Mouse (Mus musculus): ENCODE data around the gene Capn5.

The Capn5 gene

DNA sequence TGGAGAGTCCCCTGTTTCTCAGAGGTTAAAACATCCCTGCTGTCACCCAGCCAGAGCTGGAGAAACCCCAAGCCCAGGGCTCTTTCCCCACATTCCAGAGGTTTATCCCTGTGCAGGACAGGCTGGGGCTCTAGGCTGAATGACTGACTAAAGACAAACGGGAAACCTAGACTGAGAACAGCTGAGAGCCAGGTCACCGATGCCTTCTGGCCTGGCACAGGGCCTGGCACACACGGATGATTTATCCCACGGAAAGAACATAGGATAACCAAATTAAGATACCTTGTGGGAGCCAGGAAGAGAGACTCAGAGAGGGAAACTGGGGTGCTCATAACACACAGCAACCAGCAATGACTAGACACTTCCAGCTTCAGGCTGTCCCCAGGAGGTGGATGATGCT is 68.3 kb downstream of the Capn5 start:
- DNase-seq (ENCODE audit: low spot score in 2 of 2): no peak

DNA sequence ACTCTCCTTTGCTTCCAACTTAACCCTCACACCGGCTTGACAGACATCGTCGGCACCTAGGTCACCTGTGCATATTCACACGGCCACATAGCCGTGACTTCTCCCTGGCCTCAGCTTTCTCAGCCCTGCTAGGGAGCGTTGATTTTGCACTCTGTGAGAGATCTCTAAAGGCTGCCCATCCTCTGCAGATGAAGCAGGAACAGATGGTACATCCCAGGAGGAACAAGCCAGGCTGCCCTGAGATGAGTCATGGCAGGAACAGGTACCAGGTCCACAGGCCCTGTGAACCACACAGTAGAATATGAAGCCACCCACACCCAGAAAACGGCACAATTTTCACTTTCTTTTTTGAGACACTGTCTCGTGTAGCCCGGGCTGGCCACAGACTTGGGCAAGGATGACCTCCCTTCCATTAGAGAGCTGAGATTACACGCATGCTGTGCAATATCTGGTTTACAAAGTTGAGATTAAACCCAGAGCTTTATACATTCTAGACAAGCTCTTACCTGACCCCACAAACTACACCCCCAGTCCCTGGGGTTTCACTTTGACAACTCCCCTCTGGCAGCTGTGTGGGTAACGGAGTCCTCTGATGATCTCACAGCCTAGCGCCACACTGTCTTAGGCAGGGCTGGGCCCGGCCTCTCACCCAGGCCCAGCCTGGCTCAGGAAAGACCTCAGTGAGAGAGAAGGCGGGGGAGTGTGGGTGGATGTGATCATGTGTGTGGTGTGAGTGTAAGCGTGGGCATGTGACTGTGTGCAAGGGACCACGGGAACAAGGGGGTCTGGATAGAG is 69.2 kb downstream of the Capn5 start:
- peak; percentile 64 to 69 for DNase-seq (ENCODE audit: low spot score in 2 of 2)

DNA sequence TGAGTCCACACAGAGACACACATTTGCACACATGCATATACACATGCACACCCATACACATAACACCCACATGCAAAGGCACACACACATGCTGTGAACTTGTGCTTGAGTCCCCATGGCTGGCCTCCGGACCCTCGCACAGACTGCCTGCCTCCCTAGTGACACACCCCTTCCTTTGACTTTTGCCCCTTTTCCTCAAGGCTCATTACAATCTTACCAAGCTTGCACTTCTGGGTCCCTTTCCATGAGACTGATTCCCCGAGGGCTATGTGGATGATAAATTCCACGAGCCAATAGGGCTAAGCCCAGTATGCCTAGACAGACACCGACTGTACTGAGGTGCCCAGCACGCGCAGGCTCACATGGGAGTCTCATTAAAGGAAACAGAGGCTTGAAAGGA is 71.8 kb downstream of the Capn5 start:
- DNase-seq (ENCODE audit: low spot score in 2 of 2): no peak

DNA sequence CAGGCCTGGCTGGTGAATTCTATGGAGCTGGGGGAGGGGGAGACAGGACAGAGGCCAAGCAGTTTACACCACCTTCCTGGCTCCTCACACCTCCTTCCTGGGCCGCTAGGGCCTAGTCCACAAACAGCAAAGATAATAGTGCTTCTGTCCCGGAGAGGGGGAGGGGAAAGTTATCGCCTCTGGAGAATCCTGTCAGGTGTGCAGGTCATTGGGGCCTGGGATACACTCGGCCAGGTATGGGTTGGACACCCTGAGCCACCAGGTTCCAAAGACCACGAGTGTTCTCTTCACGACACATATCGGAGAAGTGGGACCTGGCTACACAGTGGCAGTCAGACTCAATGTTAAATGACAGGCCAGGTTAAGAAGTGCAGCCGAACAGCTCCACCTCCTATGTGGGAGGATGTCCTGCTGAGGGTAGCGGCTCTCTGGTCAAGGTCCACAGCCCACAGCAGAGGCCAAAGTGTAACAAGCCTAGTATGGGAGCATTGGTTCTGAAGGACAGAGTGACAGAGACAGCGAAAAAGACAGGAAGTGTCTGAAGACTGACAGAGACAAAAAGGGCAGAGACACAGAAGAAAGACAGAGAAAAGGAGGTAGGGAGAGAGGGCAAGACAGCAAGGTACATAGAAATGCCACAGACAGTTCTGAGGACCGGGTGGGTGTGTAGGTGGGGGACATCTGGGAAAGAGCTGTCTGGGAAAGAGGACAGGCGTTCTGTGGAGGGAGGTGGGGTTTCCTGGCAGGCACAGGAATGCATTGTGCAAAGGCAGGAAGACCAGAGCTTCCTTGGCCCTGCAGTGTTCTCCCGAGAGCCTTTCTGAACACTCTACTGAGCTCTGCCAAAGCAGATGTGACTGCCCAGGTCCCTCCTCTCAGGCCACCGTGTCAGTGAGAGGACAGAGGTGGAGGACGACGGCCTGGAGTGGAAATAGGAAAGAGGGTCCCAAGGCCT is 73.3 kb downstream of the Capn5 start:
- no peak for DNase-seq (ENCODE audit: low spot score in 2 of 2)

DNA sequence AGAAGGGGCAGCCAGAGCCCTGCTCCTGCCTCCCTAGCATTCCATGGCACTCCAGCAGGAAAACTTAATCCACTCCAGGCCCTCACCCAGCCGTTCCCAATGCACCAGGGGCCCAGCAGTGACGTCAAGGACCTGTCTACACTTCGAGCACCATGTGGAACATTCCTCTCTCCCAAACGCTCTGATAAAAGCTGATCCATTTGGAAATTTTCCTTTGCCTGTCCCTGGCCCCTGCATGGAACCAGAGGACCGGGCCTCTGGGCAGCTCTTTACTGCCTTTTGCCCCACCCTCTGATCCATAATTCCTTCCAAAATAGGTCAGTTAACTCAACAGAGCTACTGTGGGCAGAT is 74.2 kb downstream of the Capn5 start:
- no peak for DNase-seq (ENCODE audit: low spot score in 2 of 2)

DNA sequence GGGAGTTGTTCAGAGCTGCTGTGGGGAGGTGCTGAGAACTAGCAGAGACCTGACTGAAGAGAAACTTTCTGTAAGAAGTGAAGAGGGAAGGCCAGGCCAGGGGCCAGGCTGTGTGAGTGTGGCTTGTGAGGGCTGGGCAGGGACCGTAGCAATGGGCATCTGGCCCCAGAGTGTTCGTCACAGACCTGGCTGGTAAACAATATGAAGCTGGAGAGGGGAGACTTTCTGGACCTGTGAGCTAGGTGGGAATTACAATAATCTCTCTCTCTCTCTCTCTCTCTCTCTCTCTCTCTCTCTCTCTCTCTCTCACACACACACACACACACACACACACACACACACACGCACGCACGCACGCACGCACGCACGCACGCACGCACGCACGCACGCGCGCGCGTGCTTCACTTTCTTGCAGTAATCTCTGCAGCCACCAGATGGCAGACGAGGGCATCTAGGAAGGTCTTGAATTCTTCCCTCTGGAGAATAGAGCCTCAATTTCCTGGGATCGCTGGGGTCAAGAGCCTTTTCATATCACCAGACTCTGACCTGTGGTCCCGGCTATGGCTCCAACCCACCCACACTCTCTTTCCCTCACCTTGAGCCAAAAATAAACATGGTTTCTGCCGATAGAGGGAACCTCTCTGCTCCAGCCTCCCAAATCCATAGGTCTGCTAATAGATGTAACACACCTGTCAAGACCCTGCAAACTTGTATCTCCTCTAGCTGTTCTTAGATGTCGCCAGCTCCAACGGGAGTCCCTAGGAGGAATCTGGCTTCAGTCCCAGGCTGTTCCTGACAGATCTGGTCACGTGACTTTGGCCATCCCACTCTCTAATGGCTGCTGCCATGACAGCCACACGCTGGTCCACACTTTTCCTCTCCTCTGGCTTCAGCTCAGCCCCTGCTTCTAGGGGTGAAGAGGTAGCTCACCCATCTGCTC is 74.8 kb downstream of the Capn5 start:
- DNase-seq (ENCODE audit: low spot score in 2 of 2): peak; percentile 58 to 70

DNA sequence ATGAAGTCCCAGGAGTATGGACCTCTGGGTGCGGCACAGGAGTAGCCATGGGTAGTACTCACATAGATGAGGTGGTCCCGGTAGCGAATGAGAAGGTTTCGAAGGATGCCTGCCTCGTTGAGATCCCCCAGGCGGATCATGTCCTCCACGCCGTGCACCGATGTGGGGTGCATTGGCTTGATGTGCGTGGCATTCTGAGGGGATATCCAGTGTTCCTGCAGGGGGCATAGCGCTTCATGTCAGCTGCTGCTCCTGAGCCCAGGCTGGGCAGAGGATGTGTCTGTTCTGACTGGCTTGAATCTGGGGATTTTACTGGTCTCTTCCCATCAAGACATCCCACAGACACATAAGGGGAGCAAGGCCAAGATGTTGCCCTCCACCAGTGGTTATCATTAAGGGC is 75.6 kb downstream of the Capn5 start:
- DNase-seq (ENCODE audit: low spot score in 2 of 2): no peak

DNA sequence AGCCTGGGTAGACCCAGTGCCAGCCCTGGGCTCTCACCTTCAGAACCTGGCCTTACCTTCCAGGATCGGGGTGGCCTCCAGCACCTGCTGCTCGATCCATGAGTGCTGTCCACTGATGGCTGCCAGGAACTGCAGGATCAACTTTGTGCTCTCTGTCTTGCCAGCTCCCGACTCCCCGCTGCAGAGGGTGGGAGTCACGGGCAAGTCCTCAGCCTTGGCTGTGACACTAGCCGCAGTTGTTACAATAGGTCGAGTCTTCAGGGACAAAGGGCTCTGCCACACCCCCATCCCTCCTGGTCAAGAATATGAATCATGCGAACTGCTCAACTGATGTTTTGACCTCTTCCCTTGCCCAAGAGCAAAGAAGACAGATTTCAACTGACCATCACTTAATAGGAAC is 80.5 kb downstream of the Capn5 start:
- no peak for DNase-seq (ENCODE audit: low spot score in 2 of 2)

DNA sequence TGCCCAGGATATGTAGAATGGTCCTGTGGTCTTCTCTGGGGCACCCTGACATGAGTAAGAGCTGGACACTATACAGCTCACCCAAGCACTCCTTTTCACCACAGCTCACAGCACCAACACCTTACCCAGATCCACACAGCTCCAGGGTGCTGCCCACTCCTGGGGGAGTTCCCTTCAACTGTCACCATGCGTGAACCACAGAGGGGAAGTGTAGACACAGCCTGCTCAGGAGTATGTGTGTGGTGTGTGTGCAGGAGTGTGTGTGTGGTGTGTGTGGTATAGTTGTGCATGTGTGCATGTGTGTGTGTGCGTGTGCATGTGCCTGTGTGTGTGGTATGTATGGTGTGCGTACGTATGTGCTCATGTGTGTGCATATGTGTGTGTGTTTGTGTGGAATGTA is 82.2 kb downstream of the Capn5 start:
- DNase-seq (ENCODE audit: low spot score in 2 of 2): no peak

DNA sequence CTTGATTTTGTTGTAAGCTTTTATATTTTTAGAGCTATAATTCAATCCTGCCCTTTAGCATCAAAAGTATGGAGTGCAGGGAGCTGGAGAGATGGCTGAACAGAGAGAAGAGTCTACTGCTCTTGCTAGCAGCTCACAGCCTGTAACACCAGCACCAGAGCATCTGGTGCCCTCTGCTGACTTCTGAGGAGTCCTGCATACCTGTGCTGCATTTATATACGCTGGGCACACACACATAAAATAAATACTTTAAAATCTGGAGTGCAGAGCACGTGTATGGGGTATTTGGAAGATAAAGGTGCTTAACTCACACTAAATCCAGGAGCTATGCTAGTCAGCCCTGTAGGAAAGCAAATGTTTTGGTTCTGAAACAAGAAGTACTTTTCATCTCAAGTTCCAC is 91.7 kb downstream of the Capn5 start:
- no peak for DNase-seq (ENCODE audit: low spot score in 2 of 2)

DNA sequence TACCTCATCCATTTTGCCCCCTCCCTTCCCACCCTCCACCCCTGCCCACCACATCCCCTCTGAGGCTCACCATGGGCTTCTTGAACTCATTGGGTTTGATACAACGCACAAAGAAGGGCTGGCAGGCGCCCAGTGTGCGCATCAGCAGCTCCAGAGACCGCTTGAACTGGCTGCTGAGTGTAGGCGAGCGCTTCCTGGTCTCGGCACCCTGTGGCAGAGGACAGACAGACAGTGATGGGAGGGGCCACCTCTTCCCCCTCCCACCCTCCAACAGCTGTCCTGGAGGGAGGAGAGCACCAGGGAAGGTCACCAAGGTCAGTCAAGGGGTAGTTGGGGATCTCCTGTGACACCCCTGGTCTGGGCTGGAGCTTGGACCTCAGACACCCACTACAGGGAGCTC is 92.8 kb downstream of the Capn5 start:
- no peak for DNase-seq (ENCODE audit: low spot score in 2 of 2)

DNA sequence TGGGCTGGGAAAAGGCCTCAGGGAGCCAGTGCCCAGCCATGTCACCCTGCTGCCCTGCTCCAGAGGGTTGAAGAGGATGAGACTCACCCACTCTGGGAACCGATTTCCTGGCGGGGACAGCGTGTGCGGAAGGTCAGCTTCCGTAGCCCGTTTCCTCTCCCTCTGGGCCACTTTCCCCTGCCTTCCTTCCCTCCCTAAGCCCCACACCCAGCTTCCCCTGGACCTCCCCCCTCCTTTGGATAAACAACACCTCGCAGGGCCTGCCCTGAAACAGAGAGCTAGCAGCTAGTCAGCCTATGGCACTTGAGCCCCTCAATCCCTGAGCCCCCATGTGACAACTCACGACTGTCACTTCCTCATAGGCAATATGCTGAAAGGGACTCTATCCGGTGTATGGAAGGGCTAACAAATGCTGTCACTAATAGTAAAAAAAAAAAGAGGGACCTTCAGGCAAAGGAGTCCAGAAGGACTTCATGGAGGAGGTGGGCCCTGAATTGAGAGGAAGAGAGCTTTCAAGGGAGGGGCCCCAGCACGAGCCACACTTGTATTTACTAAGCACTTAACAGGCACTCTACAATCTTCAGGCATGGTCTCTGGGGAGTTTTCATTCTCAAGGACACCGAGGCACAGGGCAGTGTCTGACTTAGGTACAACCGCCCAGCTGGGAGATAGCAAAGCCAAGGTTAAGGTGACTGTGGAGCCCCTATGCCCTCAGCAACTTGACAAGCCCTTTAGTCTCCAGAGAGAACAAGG is 93.4 kb downstream of the Capn5 start:
- DNase-seq (ENCODE audit: low spot score in 2 of 2): no peak

DNA sequence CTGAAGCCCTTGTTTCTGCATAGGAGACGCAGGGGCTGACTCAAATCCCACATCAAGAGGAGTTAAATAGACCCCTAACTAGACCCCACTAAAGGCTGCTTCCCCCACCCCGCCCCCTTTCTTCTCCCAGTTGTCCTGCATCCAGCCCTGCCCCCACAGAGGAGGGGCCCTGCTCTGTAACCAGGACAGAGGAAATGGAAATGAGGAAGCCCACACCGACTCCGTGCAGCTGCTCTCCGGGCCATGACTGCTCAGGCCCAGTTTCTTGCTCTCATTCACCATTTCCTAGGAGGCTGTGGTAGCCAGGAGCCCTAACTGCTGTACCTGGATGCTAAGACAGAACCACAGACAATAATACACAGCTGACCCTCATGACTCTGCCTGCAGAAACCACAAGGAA is 95.7 kb downstream of the Capn5 start:
- DNase-seq (ENCODE audit: low spot score in 2 of 2): no peak

DNA sequence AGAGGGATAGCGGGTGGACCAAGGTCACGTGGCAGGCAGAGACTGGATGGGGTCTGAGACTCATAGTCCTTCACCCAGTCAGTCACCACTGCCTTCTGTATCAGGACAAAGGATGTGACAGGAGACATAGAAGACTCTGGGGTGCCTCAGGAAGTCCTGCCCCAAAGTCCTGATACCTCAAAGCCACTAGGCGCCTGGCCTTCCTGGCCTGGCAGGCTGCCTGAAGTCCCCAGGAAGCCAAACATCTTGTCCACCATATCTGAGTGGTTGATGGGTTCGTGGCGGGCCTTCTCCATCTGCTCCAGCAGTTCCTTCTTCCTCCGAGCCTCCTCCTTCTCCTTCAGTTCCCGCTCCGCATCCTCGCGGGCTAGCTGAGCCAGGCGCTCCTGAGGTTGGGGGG is 100.6 kb downstream of the Capn5 start:
- no peak for DNase-seq (ENCODE audit: low spot score in 2 of 2)

DNA sequence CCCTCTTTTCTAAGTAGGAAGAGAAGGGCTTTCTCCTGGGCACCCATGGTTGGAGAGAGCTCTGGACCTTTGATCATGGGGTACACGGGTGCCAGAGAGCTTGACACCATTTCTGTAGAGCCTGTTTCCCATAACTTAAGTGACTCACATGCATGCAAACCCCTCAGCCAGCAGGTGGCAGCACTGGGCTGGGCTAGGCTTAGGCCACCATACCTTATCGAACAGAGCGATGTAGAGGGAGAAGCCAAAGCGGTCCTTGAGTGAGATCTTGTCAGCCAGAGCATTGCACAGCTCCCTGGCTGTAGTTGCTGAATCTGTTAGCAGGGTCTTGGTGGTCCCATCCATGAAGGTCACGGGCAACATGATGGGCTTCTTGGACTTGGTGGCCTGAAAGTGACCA is 106.5 kb downstream of the Capn5 start:
- peak; percentile 63 to 79 for DNase-seq (ENCODE audit: low spot score in 2 of 2)
